Mouse (Mus musculus): ENCODE measurements around the gene Bag2.

DNA sequence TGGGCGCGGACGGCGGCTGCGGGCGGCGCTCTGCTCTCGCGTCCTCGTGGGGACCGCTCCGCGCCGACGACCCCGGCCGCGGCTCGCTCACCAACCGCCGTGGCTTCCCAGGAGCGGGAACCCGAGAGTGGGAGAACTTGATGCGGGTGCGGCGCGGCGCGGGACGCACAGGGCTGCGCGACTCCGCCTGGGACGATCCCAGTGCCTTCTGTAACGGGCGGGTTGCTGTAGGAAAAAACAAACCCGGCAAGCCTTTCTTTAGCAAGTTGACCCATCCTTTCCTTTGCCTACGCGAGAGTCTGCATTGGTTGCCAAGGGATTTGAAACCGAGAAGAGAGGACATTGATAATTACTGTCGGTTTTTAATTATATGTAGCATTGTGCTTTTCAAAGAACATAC lies 37.4 kb downstream of the Bag2 start:
- TF ChIP-seq CTCF (IDR thresholded peaks at IDR 0.05; ENCODE audit: extremely low read depth, insufficient read length, insufficient replicate concordance, low read depth, low read length) (no peak), POLR2A (IDR thresholded peaks at IDR 0.05; ENCODE audit: low read depth, low read length) (no peak)
